Mouse (Mus musculus) C2C12 (cell line): ENCODE measurements around the gene Gm21974. TPM values are rescaled to one million over a fixed set of nuclear protein-coding genes. Genes with fewer than 3 reads are reported as not detected.

ENCODE experiments used
- H3K27me3 ChIP-seq: one replicate; pipeline ENCODE4 v1.6.1; 2011; ENCODE audit not compliant: control insufficient read depth, insufficient read depth, insufficient read length
- H3K36me3 ChIP-seq: one replicate; pipeline ENCODE4 v1.6.1; 2011; ENCODE audit not compliant: control insufficient read depth, insufficient read depth
- H3K4me3 ChIP-seq: one replicate; pipeline ENCODE4 v1.5.1; 2011; ENCODE audit warnings: mild to moderate bottlenecking, control low read depth; ENCODE audit not compliant: poor library complexity, insufficient read depth, severe bottlenecking
- H3K79me2 ChIP-seq: one replicate; pipeline ENCODE4 v1.6.1; 2011; ENCODE audit not compliant: control insufficient read depth, insufficient read depth
- H3K79me3 ChIP-seq: one replicate; pipeline ENCODE4 v1.6.1; 2011; ENCODE audit warnings: low read depth, control low read depth
- H3ac ChIP-seq: one replicate; pipeline ENCODE3; 2011; ENCODE audit warnings: low read depth; ENCODE audit not compliant: control insufficient read depth, insufficient read length
- CEBPB ChIP-seq: IDR thresholded peaks from one replicate; pipeline ENCODE4 v1.6.1; 2011; ENCODE audit warnings: low read depth, mild to moderate bottlenecking, control low read depth, moderate library complexity
- CTCF ChIP-seq: IDR thresholded peaks from one replicate; pipeline ENCODE4 v1.5.1; 2011; ENCODE audit not compliant: control insufficient read depth, insufficient read depth, insufficient read length
- FOSL1 ChIP-seq: IDR thresholded peaks from one replicate; pipeline ENCODE4 v1.8.0; 2011; ENCODE audit warnings: mild to moderate bottlenecking, low read length; ENCODE audit not compliant: poor library complexity, insufficient read depth, severe bottlenecking
- MAX ChIP-seq: IDR thresholded peaks from one replicate; pipeline ENCODE4 v1.6.1; 2011; ENCODE audit warnings: mild to moderate bottlenecking, control low read depth
- MYOD1 ChIP-seq: IDR thresholded peaks from one replicate; pipeline ENCODE4 v1.6.1; 2011; ENCODE audit warnings: low read depth; ENCODE audit not compliant: control insufficient read depth, insufficient read length
- MYOG ChIP-seq: IDR thresholded peaks from one replicate; pipeline ENCODE4 v1.6.1; 2011; ENCODE audit not compliant: control insufficient read depth, insufficient read length; ENCODE audit errors: extremely low read depth
- USF1 ChIP-seq: IDR thresholded peaks from one replicate; pipeline ENCODE4 v1.6.1; 2011; ENCODE audit warnings: low read depth, mild to moderate bottlenecking, control low read depth, moderate library complexity
- polyA plus RNA-seq: library from polyadenylated mRNA; unstranded; fragments of >200 nt; fragmentation: generic; extraction: Trizol; gene quantifications from one replicate; pipeline ENCODE4 v1.2.1, GENCODE M21; 2012; ENCODE audit warnings: missing spikeins

The Gm21974 gene
- polyA plus RNA-seq, 1 experiment: not detected

- Histone ChIP-seq H3K36me3 (peaks cover 42% of the 10 kb centered on the region), H3ac (no peak overlapping the region)
- TF ChIP-seq MYOG (no peak), MYOD1 (no peak), MAX (no peak), USF1 (no peak), CEBPB (no peak), FOSL1 (no peak), CTCF (no peak)
Observed at GRCm38 (mm10) chr7:127870136-127870821, 25.0 kb downstream of the Gm21974 start.

GRCm38 (mm10) chr7:127869149-127869810 lies 26.0 kb downstream of the Gm21974 start:
- Histone ChIP-seq H3K36me3 (peaks cover 45% of the 10 kb centered on the region), H3K79me2 (peaks cover 61% of the 10 kb centered on the region), H3K27me3 (no peaks in the 10 kb centered on the region), H3K4me3 (no peak overlapping the region), H3ac (no peak overlapping the region), H3K79me3 (peaks cover 36% of the 10 kb centered on the region)
- TF ChIP-seq USF1: no peak
- TF ChIP-seq FOSL1: no peak
- TF ChIP-seq MYOD1: no peak

More at GRCm38 (mm10) chr7:127870136-127870821, 25.0 kb downstream of the Gm21974 start:
- peaks cover 46% of the 10 kb centered on the region for H3K79me3 ChIP-seq
- peaks cover 71% of the 10 kb centered on the region for H3K79me2 ChIP-seq
- no peak overlapping the region for H3K4me3 ChIP-seq
- H3K27me3 ChIP-seq: no peaks in the 10 kb centered on the region

- Histone ChIP-seq H3K4me3 (no peak overlapping the region), H3K79me2 (peaks cover 45% of the 10 kb centered on the region), H3K79me3 (peaks cover 20% of the 10 kb centered on the region), H3K36me3 (peaks cover 45% of the 10 kb centered on the region), H3ac (no peak overlapping the region), H3K27me3 (no peaks in the 10 kb centered on the region)
- TF ChIP-seq MYOD1 (no peak), FOSL1 (no peak), USF1 (no peak), MAX (no peak), CEBPB (no peak), CTCF (no peak), MYOG (no peak)
Observed at GRCm38 (mm10) chr7:127867641-127868040, 27.6 kb downstream of the Gm21974 start.

GRCm38 (mm10) chr7:127866434-127866833 lies 28.8 kb downstream of the Gm21974 start:
- Histone ChIP-seq H3K27me3 (no peaks in the 10 kb centered on the region), H3ac (no peak overlapping the region), H3K79me2 (peaks cover 33% of the 10 kb centered on the region), H3K36me3 (peaks cover 38% of the 10 kb centered on the region), H3K79me3 (peaks cover 16% of the 10 kb centered on the region), H3K4me3 (no peak overlapping the region)
- no peak for TF ChIP-seq FOSL1
- TF ChIP-seq MYOG: no peak
- TF ChIP-seq CEBPB: no peak
- no peak for TF ChIP-seq MAX
- no peak for TF ChIP-seq MYOD1
- no peak for TF ChIP-seq USF1
- TF ChIP-seq CTCF: no peak

- Histone ChIP-seq H3K79me2 (no peaks in the 10 kb centered on the region), H3K4me3 (no peak overlapping the region), H3K27me3 (no peaks in the 10 kb centered on the region), H3ac (no peak overlapping the region), H3K79me3 (no peaks in the 10 kb centered on the region), H3K36me3 (no peaks in the 10 kb centered on the region)
- TF ChIP-seq FOSL1 (no peak), CTCF (no peak), MYOG (no peak), CEBPB (no peak), MYOD1 (no peak), MAX (no peak), USF1 (no peak)
Observed at GRCm38 (mm10) chr7:127858258-127858657, 37.0 kb downstream of the Gm21974 start.

- H3K36me3 ChIP-seq: peaks cover 13% of the 10 kb centered on the region
- no peaks in the 10 kb centered on the region for H3K27me3 ChIP-seq
- peak; percentile 41 for TF ChIP-seq CEBPB
- TF ChIP-seq MYOD1: no peak
- no peak for TF ChIP-seq FOSL1
- no peak overlapping the region for H3ac ChIP-seq
- no peak overlapping the region for H3K4me3 ChIP-seq
- no peaks in the 10 kb centered on the region for H3K79me3 ChIP-seq
- H3K79me2 ChIP-seq: no peaks in the 10 kb centered on the region
Observed at GRCm38 (mm10) chr7:127850906-127851305, 44.3 kb downstream of the Gm21974 start.
